8 mouse cellular contexts compared by ENCODE assay signal in genomic region chr6:88343485-88344450, GRCm38 (mm10).
DNase-seq lines count a peak whose midpoint lies in the region; ATAC-seq and TF ChIP-seq lines count a peak whose summit lies in the region.

No protein-coding gene starts in this region.

- TF ChIP-seq CTCF in heart, adult 2 months (IDR thresholded peaks at IDR 0.05) = no peak

- H3K27ac ChIP-seq in embryonic facial prominence, embryonic 14.5 days (replicated peaks; ENCODE audit: low read depth, low read length) = peak overlapping the region; percentile 90
- no peak overlapping the region for H3K27ac ChIP-seq in heart, adult 2 months

- H3K4me2 ChIP-seq in embryonic facial prominence, embryonic 14.5 days (ENCODE audit: low read depth, low read length) = peak overlapping the region; percentile 44

- H3K4me3 ChIP-seq in embryonic facial prominence, embryonic 14.5 days (ENCODE audit: low read depth, low read length) = 0 out of 2 replicates have a peak overlapping the region, but pooled peaks have one; percentile 10
- H3K4me3 ChIP-seq in heart, adult 2 months = no peak overlapping the region

- no peaks in the 10 kb centered on the region for H3K9me3 ChIP-seq in embryonic facial prominence, embryonic 14.5 days (ENCODE audit: control insufficient read depth, low read length)

- TF ChIP-seq EP300 in heart, adult 2 months (IDR thresholded peaks at IDR 0.05; ENCODE audit: insufficient read depth, low read depth, low read length) = no peak

- 9% methylated on average over 7 of the region's 7 CpGs for WGBS in embryonic facial prominence, embryonic 14.5 days
- WGBS in heart, adult 2 months = 35% methylated on average over 7 of the region's 7 CpGs

- H3K4me1 ChIP-seq in embryonic facial prominence, embryonic 14.5 days (ENCODE audit: control insufficient read depth, insufficient read depth, low read length) = peaks cover 58% of the 10 kb centered on the region
- peaks cover 15% of the 10 kb centered on the region for H3K4me1 ChIP-seq in heart, adult 2 months (ENCODE audit: control insufficient read depth, insufficient read depth, low read length)

- TF ChIP-seq POLR2A in heart, adult 2 months (IDR thresholded peaks at IDR 0.05; ENCODE audit: insufficient read depth, low read depth, low read length) = no peak

- DNase-seq in adrenal gland, postnatal 4 days (ENCODE audit: low spot score in 2 of 2) = peak; percentile 58 to 70
- DNase-seq in embryonic facial prominence, embryonic 14.5 days (ENCODE audit: low spot score) = peak; percentile 96
- DNase-seq in heart, adult 2 months = peak; percentile 65 to 75
- DNase-seq in kidney, adult 11 months = peak; percentile 68
- DNase-seq in left cerebral cortex, postnatal 10 days (ENCODE audit: extremely low spot score in 1 of 2, low spot score in 2 of 2) = peak; percentile 75 to 91
- DNase-seq in spleen, postnatal 4 days (ENCODE audit: low spot score in 2 of 2) = peak; percentile 41 to 66
- DNase-seq in thymus, postnatal 10 days (ENCODE audit: low spot score in 2 of 2) = no peak

- intact Hi-C loops in heart, adult 2 months (cut with DNase I) = no loop called here
- intact Hi-C loops in left cerebral cortex, postnatal 10 days (cut with DNase I) = no loop called here

- H3K36me3 ChIP-seq in embryonic facial prominence, embryonic 14.5 days (ENCODE audit: control insufficient read depth, insufficient read depth, low read length) = no peaks in the 10 kb centered on the region
- no peaks in the 10 kb centered on the region; the same call in 1 of the 2 replicates for H3K36me3 ChIP-seq in heart, adult 2 months (ENCODE audit: control insufficient read depth, insufficient read depth, low read length)

- peak overlapping the region; percentile 38; the same call in 1 of the 2 replicates for H3K9ac ChIP-seq in embryonic facial prominence, embryonic 14.5 days (ENCODE audit: low read depth, low read length)
- no peak overlapping the region for H3K9ac ChIP-seq in heart, adult 2 months (ENCODE audit: low read depth, low read length)

- no peaks in the 10 kb centered on the region for H3K27me3 ChIP-seq in embryonic facial prominence, embryonic 14.5 days (replicated peaks; ENCODE audit: control insufficient read depth, insufficient read depth, low read length)
- no peaks in the 10 kb centered on the region for H3K27me3 ChIP-seq in heart, adult 2 months (ENCODE audit: control insufficient read depth, insufficient read depth, low read length)

- peak; percentile 96 for ATAC-seq in embryonic facial prominence, embryonic 14.5 days (ENCODE audit: low read depth)
- ATAC-seq in megakaryocyte-erythroid progenitor cell, adult 5-6 weeks (replicated peaks; ENCODE audit: low FRiP score, low TSS enrichment, poor library complexity, severe bottlenecking) = 0 out of 2 replicates have a peak, but pooled peaks have one; percentile 24

- H3K79me2 ChIP-seq in heart, adult 2 months (replicated peaks; ENCODE audit: control insufficient read depth, insufficient read depth, low read length) = no peaks in the 10 kb centered on the region

Comparison
In these comparisons a context has a peak if more than half of its experiments do, and no peak if none do; other contexts are left out.
1. DNase-seq: peak in adrenal gland, postnatal 4 days (2 of 2), embryonic facial prominence, embryonic 14.5 days (single experiment), heart, adult 2 months (2 of 2), kidney, adult 11 months (single experiment), left cerebral cortex, postnatal 10 days (2 of 2) and spleen, postnatal 4 days (2 of 2); none in thymus, postnatal 10 days (0 of 2).